Mouse (Mus musculus): ENCODE data around the gene Tinagl1. TPM values are rescaled to one million over a fixed set of nuclear protein-coding genes. Genes with fewer than 3 reads are reported as not detected.

Gene Tinagl1
- 83.4 and 126 TPM in 2 replicates for polyA plus RNA-seq (2012; rRNA removed; ENCODE audit: low replicate concordance)

GRCm38 (mm10) chr4:130175072-130175711 lies at the start of gene Tinagl1:
Gene Tinagl1, minus strand, starts transcription at chr4:130175122.

GRCm38 (mm10) chr4:130222179-130222578 lies 47.3 kb upstream of the Tinagl1 start, which contains the start of gene Gm853:
Gene Gm853, minus strand, starts transcription at chr4:130222401.

GRCm38 (mm10) chr4:130139214-130139492 lies 35.8 kb downstream of the Tinagl1 start, which contains the start of gene Hcrtr1:
Gene Hcrtr1, minus strand, starts transcription at chr4:130139359.

Other genes with a start within 250 kb of the Tinagl1 start
- gene Spocd1, start 245.9 kb downstream of the Tinagl1 start, polyA plus RNA-seq (2012; rRNA removed; ENCODE audit: low replicate concordance), result 0.08 TPM in 1 of 2 replicates, not detected in the other
- 0.75 and 2.0 TPM in 2 replicates for gene Adgrb2, start 190.3 kb downstream of the Tinagl1 start, polyA plus RNA-seq (2012; rRNA removed; ENCODE audit: low replicate concordance)
- 6.3 and 12.2 TPM in 2 replicates for gene Col16a1, start 127.3 kb downstream of the Tinagl1 start, polyA plus RNA-seq (2012; rRNA removed; ENCODE audit: low replicate concordance)
- 153 and 237 TPM in 2 replicates for gene Pef1, start 72.6 kb downstream of the Tinagl1 start, polyA plus RNA-seq (2012; rRNA removed; ENCODE audit: low replicate concordance)
- gene Hcrtr1, start 35.8 kb downstream of the Tinagl1 start, polyA plus RNA-seq (2012; rRNA removed; ENCODE audit: low replicate concordance), result 1.7 and 5.3 TPM in 2 replicates
- gene Gm853, start 47.3 kb upstream of the Tinagl1 start, polyA plus RNA-seq (2012; rRNA removed; ENCODE audit: low replicate concordance), result not detected in 2 replicates
- 277 and 555 TPM in 2 replicates for gene Serinc2, start 104.1 kb upstream of the Tinagl1 start, polyA plus RNA-seq (2012; rRNA removed; ENCODE audit: low replicate concordance)
- 0.51 and 0.92 TPM in 2 replicates for gene Fabp3, start 133.5 kb upstream of the Tinagl1 start, polyA plus RNA-seq (2012; rRNA removed; ENCODE audit: low replicate concordance)
- not detected in 2 replicates for gene Gm10570, start 133.6 kb upstream of the Tinagl1 start, polyA plus RNA-seq (2012; rRNA removed; ENCODE audit: low replicate concordance)
- gene Zcchc17, start 184.8 kb upstream of the Tinagl1 start, polyA plus RNA-seq (2012; rRNA removed; ENCODE audit: low replicate concordance), result 31.8 and 33.2 TPM in 2 replicates
- 16.4 and 18.1 TPM in 2 replicates for gene Snrnp40, start 185.0 kb upstream of the Tinagl1 start, polyA plus RNA-seq (2012; rRNA removed; ENCODE audit: low replicate concordance)

All from duodenum, adult 2 months (tissue).